Mouse (Mus musculus): ENCODE data around the gene Tnk1. TPM values are rescaled to one million over a fixed set of nuclear protein-coding genes. Genes with fewer than 3 reads are reported as not detected.
A peak's percentile ranks its signal among the peaks of the same experiment; 100 is the strongest.

The Tnk1 gene
- polyA plus RNA-seq, 1 experiment from 2014 or later, result 0.29 TPM

GRCm38 (mm10) chr11:69891482-69891881, 33.0 kb upstream of the Tnk1 start:
- no peaks in the 10 kb centered on the region for H3K27me3 ChIP-seq (replicated peaks; ENCODE audit: control insufficient read depth, insufficient read depth, low read length)
- no peaks in the 10 kb centered on the region for H3K36me3 ChIP-seq (ENCODE audit: control insufficient read depth, insufficient read depth)
- H3K9me3 ChIP-seq (ENCODE audit: control insufficient read depth, low read length), result no peaks in the 10 kb centered on the region
- no peak for ATAC-seq
- H3K9ac ChIP-seq (replicated peaks; ENCODE audit: low read depth, low read length), result no peak overlapping the region
- no peak overlapping the region for H3K4me2 ChIP-seq (ENCODE audit: low read length)
- H3K4me3 ChIP-seq (replicated peaks; ENCODE audit: low read length), result no peak overlapping the region
- 60% methylated on average over 4 of the region's 4 CpGs for WGBS
- H3K4me1 ChIP-seq (replicated peaks; ENCODE audit: control insufficient read depth, insufficient read depth, low read length), result no peaks in the 10 kb centered on the region
- no peak overlapping the region for H3K27ac ChIP-seq (ENCODE audit: low read length)

- Histone ChIP-seq H3K9ac (replicated peaks; ENCODE audit: low read depth, low read length) (no peak overlapping the region), H3K4me2 (ENCODE audit: low read length) (no peak overlapping the region), H3K36me3 (ENCODE audit: control insufficient read depth, insufficient read depth) (no peaks in the 10 kb centered on the region), H3K9me3 (ENCODE audit: control insufficient read depth, low read length) (no peaks in the 10 kb centered on the region), H3K4me1 (replicated peaks; ENCODE audit: control insufficient read depth, insufficient read depth, low read length) (no peaks in the 10 kb centered on the region), H3K27ac (ENCODE audit: low read length) (no peak overlapping the region), H3K4me3 (replicated peaks; ENCODE audit: low read length) (no peak overlapping the region), H3K27me3 (replicated peaks; ENCODE audit: control insufficient read depth, insufficient read depth, low read length) (0 out of 2 replicates have a peak, but pooled peaks cover 2% of the 10 kb centered on the region)
- ATAC-seq, result no peak
- 74% methylated on average over 8 of the region's 8 CpGs for WGBS
These were observed 28.5 kb upstream of the Tnk1 start for GRCm38 (mm10) chr11:69886907-69887635.

- Histone ChIP-seq H3K36me3 (ENCODE audit: control insufficient read depth, insufficient read depth) (no peaks in the 10 kb centered on the region), H3K9me3 (ENCODE audit: control insufficient read depth, low read length) (no peaks in the 10 kb centered on the region), H3K27me3 (replicated peaks; ENCODE audit: control insufficient read depth, insufficient read depth, low read length) (peaks cover 5% of the 10 kb centered on the region; the same call in 1 of the 2 replicates), H3K4me2 (ENCODE audit: low read length) (no peak overlapping the region), H3K27ac (ENCODE audit: low read length) (no peak overlapping the region), H3K9ac (replicated peaks; ENCODE audit: low read depth, low read length) (no peak overlapping the region), H3K4me3 (replicated peaks; ENCODE audit: low read length) (no peak overlapping the region), H3K4me1 (replicated peaks; ENCODE audit: control insufficient read depth, insufficient read depth, low read length) (peaks cover 14% of the 10 kb centered on the region)
- 78% methylated on average over 8 of the region's 8 CpGs for WGBS
- no peak for ATAC-seq
These were observed 26.1 kb upstream of the Tnk1 start for GRCm38 (mm10) chr11:69884663-69885062.

GRCm38 (mm10) chr11:69884240-69884639, 25.7 kb upstream of the Tnk1 start:
- H3K4me2 ChIP-seq (ENCODE audit: low read length), result no peak overlapping the region
- H3K27ac ChIP-seq (ENCODE audit: low read length), result no peak overlapping the region
- H3K4me1 ChIP-seq (replicated peaks; ENCODE audit: control insufficient read depth, insufficient read depth, low read length), result peaks cover 14% of the 10 kb centered on the region
- WGBS, result 80% methylated on average over 9 of the region's 9 CpGs
- peaks cover 5% of the 10 kb centered on the region; the same call in 1 of the 2 replicates for H3K27me3 ChIP-seq (replicated peaks; ENCODE audit: control insufficient read depth, insufficient read depth, low read length)
- no peaks in the 10 kb centered on the region for H3K36me3 ChIP-seq (ENCODE audit: control insufficient read depth, insufficient read depth)
- no peak overlapping the region for H3K4me3 ChIP-seq (replicated peaks; ENCODE audit: low read length)
- no peak overlapping the region for H3K9ac ChIP-seq (replicated peaks; ENCODE audit: low read depth, low read length)
- no peaks in the 10 kb centered on the region for H3K9me3 ChIP-seq (ENCODE audit: control insufficient read depth, low read length)
- no peak for ATAC-seq

GRCm38 (mm10) chr11:69883527-69884151, 25.1 kb upstream of the Tnk1 start:
- Histone ChIP-seq H3K9ac (replicated peaks; ENCODE audit: low read depth, low read length) (no peak overlapping the region), H3K4me2 (ENCODE audit: low read length) (no peak overlapping the region), H3K36me3 (ENCODE audit: control insufficient read depth, insufficient read depth) (no peaks in the 10 kb centered on the region), H3K4me3 (replicated peaks; ENCODE audit: low read length) (no peak overlapping the region), H3K4me1 (replicated peaks; ENCODE audit: control insufficient read depth, insufficient read depth, low read length) (peaks cover 14% of the 10 kb centered on the region), H3K27ac (ENCODE audit: low read length) (no peak overlapping the region), H3K27me3 (replicated peaks; ENCODE audit: control insufficient read depth, insufficient read depth, low read length) (peaks cover 5% of the 10 kb centered on the region; the same call in 1 of the 2 replicates), H3K9me3 (ENCODE audit: control insufficient read depth, low read length) (no peaks in the 10 kb centered on the region)
- WGBS, result 91% methylated on average over 8 of the region's 8 CpGs
- no peak for ATAC-seq

- Histone ChIP-seq H3K4me2 (ENCODE audit: low read length) (no peak overlapping the region), H3K9me3 (ENCODE audit: control insufficient read depth, low read length) (no peaks in the 10 kb centered on the region), H3K27me3 (replicated peaks; ENCODE audit: control insufficient read depth, insufficient read depth, low read length) (peaks cover 5% of the 10 kb centered on the region; the same call in 1 of the 2 replicates), H3K36me3 (ENCODE audit: control insufficient read depth, insufficient read depth) (no peaks in the 10 kb centered on the region), H3K4me1 (replicated peaks; ENCODE audit: control insufficient read depth, insufficient read depth, low read length) (peaks cover 14% of the 10 kb centered on the region), H3K9ac (replicated peaks; ENCODE audit: low read depth, low read length) (no peak overlapping the region), H3K4me3 (replicated peaks; ENCODE audit: low read length) (no peak overlapping the region), H3K27ac (ENCODE audit: low read length) (no peak overlapping the region)
- 63% methylated on average over 4 of the region's 4 CpGs for WGBS
- no peak for ATAC-seq
These were observed 24.5 kb upstream of the Tnk1 start for GRCm38 (mm10) chr11:69883066-69883465.

- Histone ChIP-seq H3K9ac (replicated peaks; ENCODE audit: low read depth, low read length) (no peak overlapping the region), H3K4me3 (replicated peaks; ENCODE audit: low read length) (peak overlapping the region; percentile 44; the same call in 1 of the 2 replicates), H3K36me3 (ENCODE audit: control insufficient read depth, insufficient read depth) (no peaks in the 10 kb centered on the region), H3K9me3 (ENCODE audit: control insufficient read depth, low read length) (no peaks in the 10 kb centered on the region), H3K27ac (ENCODE audit: low read length) (no peak overlapping the region), H3K27me3 (replicated peaks; ENCODE audit: control insufficient read depth, insufficient read depth, low read length) (peaks cover 5% of the 10 kb centered on the region; the same call in 1 of the 2 replicates), H3K4me1 (replicated peaks; ENCODE audit: control insufficient read depth, insufficient read depth, low read length) (peaks cover 16% of the 10 kb centered on the region), H3K4me2 (ENCODE audit: low read length) (peak overlapping the region; percentile 72)
- no peak for ATAC-seq
- 56% methylated on average over 21 of the region's 21 CpGs for WGBS
These were observed 23.5 kb upstream of the Tnk1 start for GRCm38 (mm10) chr11:69881787-69882670.

- WGBS, result under 1% methylated on average over 46 of the region's 46 CpGs
- H3K27ac ChIP-seq (ENCODE audit: low read length), result 0 out of 2 replicates have a peak within 1 kb of the TSS, but pooled peaks have one; percentile 16
- peak; percentile 78 for ATAC-seq
These were observed 22.5 kb upstream of the Tnk1 start, which contains the start of gene Kctd11 for GRCm38 (mm10) chr11:69880853-69881603. Gene Kctd11 (minus strand): TSS chr11:69881406.

More at GRCm38 (mm10) chr11:69880853-69881603, 22.5 kb upstream of the Tnk1 start, which contains the start of gene Kctd11:
- peak within 1 kb of the TSS; percentile 59 for H3K9ac ChIP-seq (replicated peaks; ENCODE audit: low read depth, low read length)
- peak within 1 kb of the TSS; percentile 44 for H3K4me3 ChIP-seq (replicated peaks; ENCODE audit: low read length)
- peaks cover 16% of the 10 kb centered on the region for H3K4me1 ChIP-seq (replicated peaks; ENCODE audit: control insufficient read depth, insufficient read depth, low read length)
- H3K9me3 ChIP-seq (ENCODE audit: control insufficient read depth, low read length), result no peaks in the 10 kb centered on the region
- H3K36me3 ChIP-seq (ENCODE audit: control insufficient read depth, insufficient read depth), result no peaks in the 10 kb centered on the region
- peaks cover 5% of the 10 kb centered on the region; the same call in 1 of the 2 replicates for H3K27me3 ChIP-seq (replicated peaks; ENCODE audit: control insufficient read depth, insufficient read depth, low read length)
- peak within 1 kb of the TSS; percentile 72 for H3K4me2 ChIP-seq (ENCODE audit: low read length)

Data from forebrain, embryonic 16.5 days (tissue).